In the genomic region with DNA sequence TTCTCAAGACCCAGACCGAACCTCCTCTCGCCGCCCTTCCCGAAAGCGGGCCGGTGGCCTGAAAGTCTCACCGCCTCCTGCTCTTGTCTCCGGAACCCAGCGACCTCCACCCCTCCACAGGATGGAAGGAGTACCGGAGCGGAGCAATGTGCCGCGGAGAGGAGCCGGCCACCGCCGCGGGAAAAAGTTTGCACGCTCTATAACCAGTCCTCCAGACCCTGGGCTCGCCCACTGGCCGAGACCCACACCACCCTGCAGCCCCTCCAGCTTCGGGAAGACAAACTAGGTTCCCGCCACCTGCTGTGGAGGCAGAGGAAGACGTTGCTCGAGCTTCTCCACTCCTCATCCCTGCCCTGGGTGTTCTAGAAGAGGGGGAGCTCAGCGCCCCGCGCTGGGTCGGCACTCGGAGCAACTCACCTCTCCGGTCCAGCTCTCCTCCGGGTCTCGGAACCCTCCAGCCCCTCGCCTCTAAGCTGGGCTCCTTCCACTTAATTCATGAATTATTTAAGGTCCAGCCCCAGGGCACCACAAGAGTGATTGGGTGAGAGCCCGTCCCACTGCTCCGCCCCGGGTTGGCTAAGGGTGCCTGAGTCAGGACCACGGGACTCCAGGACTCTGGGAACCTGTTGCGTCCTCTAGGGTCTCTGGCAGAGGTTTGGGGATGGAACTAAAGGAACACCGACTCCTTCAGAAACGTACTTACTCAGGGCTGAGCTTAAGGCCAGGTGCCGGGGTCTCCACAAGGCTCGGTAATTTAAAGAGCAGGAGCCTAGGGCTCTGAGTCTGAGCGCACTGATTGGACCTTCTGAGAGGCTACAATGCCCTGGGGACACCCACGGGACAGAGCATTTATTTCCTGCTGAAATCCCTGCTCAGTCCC, we compare ENCODE assay signal across 8 mouse cellular contexts. TPM values are rescaled to one million over a fixed set of nuclear protein-coding genes. Genes with fewer than 3 reads are reported as not detected.
DNase-seq lines count a peak whose midpoint lies in the region; ATAC-seq and TF ChIP-seq lines count a peak whose summit lies in the region.

A gene (minus strand): TSS at position 802 of the 880 bp plus-strand sequence.

- peak within 1 kb of the TSS; percentile 66 for H3K9ac ChIP-seq in midbrain, postnatal 0 days (replicated peaks; ENCODE audit: low read length, poor library complexity, severe bottlenecking)

- peak; percentile 61 for ATAC-seq in midbrain, postnatal 0 days (ENCODE audit: low FRiP score)

- no peak within 1 kb of the TSS for H3K27ac ChIP-seq in midbrain, postnatal 0 days (ENCODE audit: low read depth, low read length)

- peak; percentile 15 for DNase-seq in right cerebral cortex, postnatal 4 days
- DNase-seq in right cerebral cortex, postnatal 36 days (ENCODE audit: low spot score in 2 of 2) = no peak
- DNase-seq in cerebellum, postnatal 14 days = peak; percentile 50 to 57
- DNase-seq in gastrocnemius, postnatal 4 days (ENCODE audit: low spot score in 2 of 2) = peak; percentile 19 to 32
- DNase-seq in kidney, adult 11 months = peak; percentile 85
- DNase-seq in liver = peak; percentile 45
- no peak for DNase-seq in midbrain, postnatal 0 days (ENCODE audit: low spot score)
- no peak for DNase-seq in spleen, adult 18-20 months

- H3K9me3 ChIP-seq in midbrain, postnatal 0 days (ENCODE audit: low read length) = no peaks in the 10 kb centered on the region

- 2% methylated on average over 44 of the region's 44 CpGs for WGBS in midbrain, postnatal 0 days

- H3K4me3 ChIP-seq in midbrain, postnatal 0 days (ENCODE audit: low read depth, low read length) = peak within 1 kb of the TSS; percentile 53

- H3K36me3 ChIP-seq in midbrain, postnatal 0 days (ENCODE audit: insufficient read depth, low read length) = no peaks in the 10 kb centered on the region

- H3K27me3 ChIP-seq in midbrain, postnatal 0 days (ENCODE audit: insufficient read depth, low read length) = no peaks in the 10 kb centered on the region

- H3K4me2 ChIP-seq in midbrain, postnatal 0 days (ENCODE audit: low read depth, low read length, poor library complexity, severe bottlenecking) = peak within 1 kb of the TSS; percentile 97

- TF ChIP-seq CTCF in midbrain, postnatal 0 days (IDR thresholded peaks at IDR 0.05) = no peak

- no peaks in the 10 kb centered on the region for H3K4me1 ChIP-seq in midbrain, postnatal 0 days (ENCODE audit: insufficient read depth, low read length)

RNA-seq across cellular contexts. Expression of the gene that starts here (rescaled TPM):
- total RNA-seq in gastrocnemius, postnatal 4 days (2021) = 10 to 100 TPM; 17.4 to 20.5 TPM
- 13.4 and 22.6 TPM in 2 replicates for total RNA-seq in midbrain, postnatal 0 days (2014; rRNA removed)
- 14.2 and 15.2 TPM in 2 replicates for polyA plus RNA-seq in midbrain, postnatal 0 days (2015; fragmentation: Nextera tagmentation; extraction: Ambion mirVana)

Comparison
In these comparisons a context has a peak if more than half of its experiments do, and no peak if none do; other contexts are left out.
1. DNase-seq: peak in right cerebral cortex, postnatal 4 days (single experiment), cerebellum, postnatal 14 days (2 of 2), gastrocnemius, postnatal 4 days (2 of 2), kidney, adult 11 months (single experiment) and liver (single experiment); none in right cerebral cortex, postnatal 36 days (0 of 2), midbrain, postnatal 0 days (single experiment) and spleen, adult 18-20 months (0 of 2).